14 mouse cellular contexts compared by ENCODE assay signal in the genomic region with DNA sequence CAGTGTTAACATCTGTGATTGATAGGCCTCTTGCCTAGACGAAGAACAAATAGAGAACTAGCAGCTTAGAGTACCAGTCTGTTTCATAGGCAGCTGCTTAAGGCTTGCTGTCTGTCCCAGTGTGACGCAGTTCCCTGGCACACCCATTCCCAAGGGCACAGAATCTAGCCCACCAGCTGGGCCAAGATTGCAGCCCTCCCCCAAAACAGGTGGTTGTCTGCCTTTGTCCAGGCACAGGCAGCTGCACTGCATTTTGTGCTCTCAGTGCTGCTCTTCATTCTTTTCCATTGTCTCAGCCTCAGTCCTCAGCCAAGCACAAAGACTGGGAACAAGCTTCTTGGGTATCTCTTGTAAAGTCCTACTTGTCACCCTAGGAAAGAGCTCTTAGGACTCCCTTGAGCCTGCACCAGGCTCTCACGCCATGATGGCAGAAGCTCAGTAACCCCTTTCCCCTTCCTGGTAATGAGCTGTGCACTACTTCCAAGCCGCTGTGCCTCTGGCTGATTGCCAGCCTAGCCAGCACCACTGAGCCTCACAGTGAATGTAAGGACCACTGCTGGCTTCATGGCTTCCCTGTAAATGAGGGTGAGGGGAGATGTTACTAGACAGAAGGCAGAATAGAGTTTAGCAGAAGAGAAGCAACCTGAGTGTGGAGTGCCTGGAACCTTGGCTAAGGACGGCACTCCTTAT. TPM values are rescaled to one million over a fixed set of nuclear protein-coding genes. Genes with fewer than 3 reads are reported as not detected.
DNase-seq lines count a peak whose midpoint lies in the region; ATAC-seq and TF ChIP-seq lines count a peak whose summit lies in the region.
"Had no signal": no experiment of that assay in that cellular context is flagged by ENCODE, and none has a peak within 500 bp of the region (broad histone marks: within the 10 kb centered on the region; RNA-seq: fewer than 3 reads in every experiment).

No protein-coding gene starts in this region.

- H3K9ac ChIP-seq in ES-Bruce4 (ENCODE audit: low read depth, poor library complexity, severe bottlenecking): no peak overlapping the region
- H3K9ac ChIP-seq in forebrain, embryonic 12.5 days: no peak overlapping the region
- no peak overlapping the region for H3K9ac ChIP-seq in limb, embryonic 14.5 days (ENCODE audit: low read depth, low read length, severe bottlenecking)
- H3K9ac ChIP-seq: embryonic facial prominence, embryonic 12.5 days had no signal

- H3K27me3 ChIP-seq in ES-Bruce4 (ENCODE audit: control insufficient read depth, insufficient read depth, low read length, poor library complexity, severe bottlenecking): no peaks in the 10 kb centered on the region
- no peaks in the 10 kb centered on the region for H3K27me3 ChIP-seq in forebrain, embryonic 12.5 days
- H3K27me3 ChIP-seq in limb, embryonic 14.5 days (ENCODE audit: control insufficient read depth, insufficient read depth, low read length): no peaks in the 10 kb centered on the region
- H3K27me3 ChIP-seq: embryonic facial prominence, embryonic 12.5 days had no signal

- no peaks in the 10 kb centered on the region for H3K9me3 ChIP-seq in ES-Bruce4 (replicated peaks; ENCODE audit: control insufficient read depth, insufficient read depth, low read length, poor library complexity, severe bottlenecking)
- H3K9me3 ChIP-seq in forebrain, embryonic 12.5 days: no peaks in the 10 kb centered on the region
- no peaks in the 10 kb centered on the region for H3K9me3 ChIP-seq in limb, embryonic 14.5 days (ENCODE audit: control insufficient read depth, low read length)
- H3K9me3 ChIP-seq: embryonic facial prominence, embryonic 12.5 days had no signal

- no peak overlapping the region for H3K27ac ChIP-seq in ES-Bruce4 (ENCODE audit: insufficient read depth, low read length)
- peak overlapping the region; percentile 54 for H3K27ac ChIP-seq in forebrain, embryonic 12.5 days
- no peak overlapping the region for H3K27ac ChIP-seq in limb, embryonic 14.5 days (replicated peaks; ENCODE audit: low read depth, low read length)
- H3K27ac ChIP-seq: embryonic facial prominence, embryonic 12.5 days; heart, adult 2 months had no signal

- no peaks in the 10 kb centered on the region for H3K4me1 ChIP-seq in ES-Bruce4 (ENCODE audit: control insufficient read depth, insufficient read depth, low read length)
- H3K4me1 ChIP-seq in forebrain, embryonic 12.5 days: peaks cover 9% of the 10 kb centered on the region
- no peaks in the 10 kb centered on the region for H3K4me1 ChIP-seq in limb, embryonic 14.5 days (ENCODE audit: control insufficient read depth, insufficient read depth, low read length)
- H3K4me1 ChIP-seq: embryonic facial prominence, embryonic 12.5 days had no signal

- no peak for TF ChIP-seq POLR2A in ES-Bruce4 (IDR thresholded peaks at IDR 0.05; ENCODE audit: insufficient read depth, low read length)
- TF ChIP-seq POLR2A in limb, embryonic 14.5 days (IDR thresholded peaks at IDR 0.05; ENCODE audit: borderline replicate concordance, extremely low read depth, insufficient read depth, insufficient read length): no peak

- TF ChIP-seq CTCF in ES-Bruce4 (IDR thresholded peaks at IDR 0.05; ENCODE audit: low read depth, low read length): no peak

- peak; percentile 25 for ATAC-seq in frontal cortex, adult (ENCODE audit: low TSS enrichment)
- peak; percentile 46; the same call in 1 of the 2 replicates for ATAC-seq in forebrain, embryonic 12.5 days (ENCODE audit: low FRiP score)
- 0 out of 2 replicates have a peak, but pooled peaks have one; percentile 34 for ATAC-seq in limb, embryonic 14.5 days (ENCODE audit: low FRiP score, low read depth)
- ATAC-seq: intestine, embryonic 16.5 days; lung, postnatal 0 days had no signal

- H3K4me2 ChIP-seq in forebrain, embryonic 12.5 days: no peak overlapping the region
- H3K4me2 ChIP-seq in limb, embryonic 14.5 days (replicated peaks; ENCODE audit: low read depth, low read length, severe bottlenecking): no peak overlapping the region
- H3K4me2 ChIP-seq: embryonic facial prominence, embryonic 12.5 days had no signal

- no peak for DNase-seq in frontal cortex, postnatal 25 days (ENCODE audit: low spot score in 2 of 2)
- peak; percentile 48 for DNase-seq in limb, embryonic 14.5 days (ENCODE audit: low spot score)
- DNase-seq in urinary bladder, postnatal 10 days (ENCODE audit: low spot score): no peak
- no peak for DNase-seq in adrenal gland, adult 18-20 months (ENCODE audit: low spot score in 2 of 2)
- DNase-seq in thymus, postnatal 36 days: no peak
- DNase-seq: adrenal gland, postnatal 10 days; heart, adult 2 months had no signal

- 56% methylated on average over 5 of the region's 5 CpGs for WGBS in forebrain, embryonic 12.5 days
- 65% methylated on average over 5 of the region's 5 CpGs for WGBS in limb, embryonic 14.5 days

- 0 out of 2 replicates have a peak, but pooled peaks cover 4% of the 10 kb centered on the region for H3K36me3 ChIP-seq in ES-Bruce4 (ENCODE audit: control insufficient read depth, insufficient read depth, low read length, poor library complexity, severe bottlenecking)
- peaks cover 19% of the 10 kb centered on the region for H3K36me3 ChIP-seq in forebrain, embryonic 12.5 days (replicated peaks)
- peaks cover 31% of the 10 kb centered on the region for H3K36me3 ChIP-seq in limb, embryonic 14.5 days (ENCODE audit: control insufficient read depth, insufficient read depth, low read length)

- TF ChIP-seq EP300 in ES-Bruce4 (IDR thresholded peaks at IDR 0.05; ENCODE audit: insufficient read depth, low read depth, low read length): peak; percentile 46; the same call in 1 of the 2 replicates

- no peak overlapping the region for H3K4me3 ChIP-seq in ES-Bruce4 (ENCODE audit: low read depth, low read length)
- H3K4me3 ChIP-seq in forebrain, embryonic 12.5 days (replicated peaks): no peak overlapping the region
- no peak overlapping the region for H3K4me3 ChIP-seq in limb, embryonic 14.5 days (replicated peaks; ENCODE audit: low read length)
- H3K4me3 ChIP-seq: embryonic facial prominence, embryonic 12.5 days; heart, adult 2 months had no signal

RNA-seq across cellular contexts. Expression of a gene that starts 22.3 kb away (rescaled TPM):
- 0.78 and 0.97 TPM in 2 replicates for polyA plus RNA-seq in ES-Bruce4 (2011; ENCODE audit: insufficient read depth, insufficient read length, low read depth, missing spikeins)
- 0.31 and 0.72 TPM in 2 replicates for polyA plus RNA-seq in forebrain, embryonic 12.5 days (2016; fragmentation: Nextera tagmentation; extraction: Ambion mirVana)
- 0.47 and 0.88 TPM in 2 replicates for polyA plus RNA-seq in limb, embryonic 14.5 days (2012; rRNA removed)
- polyA plus RNA-seq in limb, embryonic 14.5 days (2014; fragmentation: Nextera tagmentation; extraction: Ambion mirVana): 0.17 and 0.32 TPM in 2 replicates
- 1 to 10 TPM; 3.7 to 4.6 TPM for total RNA-seq in adrenal gland, adult 18-20 months (2021)
- total RNA-seq: heart, adult 2 months had no signal

RNA-seq across cellular contexts. Expression of a gene that starts 27.3 kb away (rescaled TPM):
- polyA plus RNA-seq in ES-Bruce4 (2011; ENCODE audit: insufficient read depth, insufficient read length, low read depth, missing spikeins): 156 and 167 TPM in 2 replicates
- 834 and 889 TPM in 2 replicates for polyA plus RNA-seq in forebrain, embryonic 12.5 days (2016; fragmentation: Nextera tagmentation; extraction: Ambion mirVana)
- polyA plus RNA-seq in limb, embryonic 14.5 days (2012; rRNA removed): 1,140 and 1,381 TPM in 2 replicates
- 1,171 and 1,392 TPM in 2 replicates for polyA plus RNA-seq in limb, embryonic 14.5 days (2014; fragmentation: Nextera tagmentation; extraction: Ambion mirVana)
- 1 to 10 TPM; 7.2 to 7.8 TPM for total RNA-seq in adrenal gland, adult 18-20 months (2021)

RNA-seq across cellular contexts. Expression of a gene that starts 40.7 kb away (rescaled TPM):
- polyA plus RNA-seq in ES-Bruce4 (2011; ENCODE audit: insufficient read depth, insufficient read length, low read depth, missing spikeins): not detected in 2 replicates
- polyA plus RNA-seq in forebrain, embryonic 12.5 days (2016; fragmentation: Nextera tagmentation; extraction: Ambion mirVana): 0.46 and 0.52 TPM in 2 replicates
- polyA plus RNA-seq in limb, embryonic 14.5 days (2012; rRNA removed): 0.05 TPM in 1 of 2 replicates, not detected in the other
- 0.37 and 0.56 TPM in 2 replicates for polyA plus RNA-seq in limb, embryonic 14.5 days (2014; fragmentation: Nextera tagmentation; extraction: Ambion mirVana)
- not detected for total RNA-seq in adrenal gland, adult 18-20 months (2021)
- total RNA-seq: adrenal gland, postnatal 10 days; heart, adult 2 months; left cerebral cortex, adult 8-10 months had no signal
- polyA plus RNA-seq: heart, adult 2 months had no signal
